Mouse (Mus musculus) myocyte (in vitro differentiated cells): Measurements from ENCODE around the gene Hcar2. TPM values are rescaled to one million over a fixed set of nuclear protein-coding genes. Genes with fewer than 3 reads are reported as not detected.

Experiments
- H3K27me3 ChIP-seq: one replicate; pipeline ENCODE4 v1.6.1; 2011; ENCODE audit not compliant: control insufficient read depth, insufficient read depth, insufficient read length
- H3K36me3 ChIP-seq: one replicate; pipeline ENCODE4 v1.6.1; 2011; ENCODE audit not compliant: control insufficient read depth, insufficient read depth
- H3K4me2 ChIP-seq: one replicate; pipeline ENCODE4 v1.6.1; 2011; ENCODE audit warnings: low read depth, control low read depth
- H3K4me3 ChIP-seq: one replicate; pipeline ENCODE4 v1.5.1; 2011; ENCODE audit warnings: mild to moderate bottlenecking, control low read depth, moderate library complexity
- H3K79me2 ChIP-seq: one replicate; pipeline ENCODE4 v1.6.1; 2011; ENCODE audit not compliant: control insufficient read depth, insufficient read depth
- H3ac ChIP-seq: one replicate; pipeline ENCODE4 v1.6.1; 2011; ENCODE audit not compliant: control insufficient read depth, insufficient read length
- CEBPB ChIP-seq: IDR thresholded peaks from 2 replicates; pipeline ENCODE4 v1.6.1; 2011; ENCODE audit warnings: mild to moderate bottlenecking, moderate library complexity; ENCODE audit not compliant: poor library complexity, insufficient read depth, severe bottlenecking
- E2F4 ChIP-seq: IDR thresholded peaks from one replicate; pipeline ENCODE4 v1.6.1; 2011; ENCODE audit warnings: mild to moderate bottlenecking, control low read depth, moderate library complexity; ENCODE audit not compliant: insufficient read depth
- MAX ChIP-seq: IDR thresholded peaks from one replicate; pipeline ENCODE4 v1.6.1; 2011; ENCODE audit warnings: low read depth, mild to moderate bottlenecking, control low read depth
- MYOD1 ChIP-seq, 3 experiments: IDR thresholded peaks; one replicate each; pipeline ENCODE4 v1.6.1; 2011; ENCODE audit warnings: control low read depth in 2 of 3, low read depth in 2 of 3, mild to moderate bottlenecking in 2 of 3, moderate library complexity in 1 of 3; ENCODE audit not compliant: insufficient read length in 2 of 3, control insufficient read depth in 1 of 3
- MYOG ChIP-seq, 3 experiments: IDR thresholded peaks; one replicate each; pipeline ENCODE4 v1.6.1; 2011; ENCODE audit warnings: control low read depth in 2 of 3, low read depth in 2 of 3, mild to moderate bottlenecking in 2 of 3; ENCODE audit not compliant: insufficient read length in 2 of 3, control insufficient read depth in 1 of 3, insufficient read depth in 1 of 3
- POLR2A ChIP-seq: IDR thresholded peaks from one replicate; pipeline ENCODE4 v1.6.1; 2011; ENCODE audit warnings: low read depth, mild to moderate bottlenecking, control low read depth, moderate library complexity; ENCODE audit not compliant: insufficient read length
- POLR2AphosphoS2 ChIP-seq: IDR thresholded peaks from one replicate; pipeline ENCODE4 v1.6.1; 2011; ENCODE audit warnings: low read depth, control low read depth; ENCODE audit not compliant: insufficient read length
- REST ChIP-seq: IDR thresholded peaks from one replicate; pipeline ENCODE4 v1.6.1; 2011; ENCODE audit warnings: mild to moderate bottlenecking, control low read depth, moderate library complexity; ENCODE audit not compliant: insufficient read depth, insufficient read length
- SRF ChIP-seq: IDR thresholded peaks from one replicate; pipeline ENCODE4 v1.6.1; 2011; ENCODE audit warnings: low read depth; ENCODE audit not compliant: control insufficient read depth, insufficient read length
- TCF12 ChIP-seq: IDR thresholded peaks from one replicate; pipeline ENCODE4 v1.6.1; 2011; ENCODE audit warnings: mild to moderate bottlenecking, control low read depth; ENCODE audit not compliant: poor library complexity, insufficient read depth, severe bottlenecking
- TCF3 ChIP-seq: IDR thresholded peaks from one replicate; pipeline ENCODE4 v1.6.1; 2011; ENCODE audit warnings: low read depth, control low read depth; ENCODE audit not compliant: insufficient read length
- USF1 ChIP-seq: IDR thresholded peaks from one replicate; pipeline ENCODE4 v1.6.1; 2011; ENCODE audit warnings: low read depth, mild to moderate bottlenecking, control low read depth, moderate library complexity
- polyA plus RNA-seq: library from polyadenylated mRNA; unstranded; fragments of >200 nt; fragmentation: generic; extraction: Trizol; gene quantifications from one replicate; pipeline ENCODE4 v1.2.1, GENCODE M21; 2012; ENCODE audit warnings: missing spikeins

The Hcar2 gene
- polyA plus RNA-seq, 1 experiment = not detected

GRCm38 (mm10) chr5:123853877-123854504 lies 11.3 kb downstream of the Hcar2 start:
- TF ChIP-seq POLR2AphosphoS2 = no peak
- TF ChIP-seq USF1 = no peak
- no peak for TF ChIP-seq SRF
- Histone ChIP-seq H3K36me3 (no peaks in the 10 kb centered on the region), H3K4me3 (no peak overlapping the region), H3K4me2 (no peak overlapping the region), H3ac (no peak overlapping the region), H3K79me2 (no peaks in the 10 kb centered on the region), H3K27me3 (no peaks in the 10 kb centered on the region)

- Histone ChIP-seq H3K79me2 (no peaks in the 10 kb centered on the region), H3K4me2 (no peak overlapping the region), H3ac (no peak overlapping the region), H3K4me3 (no peak overlapping the region), H3K36me3 (no peaks in the 10 kb centered on the region), H3K27me3 (no peaks in the 10 kb centered on the region)
- no peak for TF ChIP-seq CEBPB
- TF ChIP-seq POLR2A = no peak
- no peak for TF ChIP-seq MYOD1 (IDR thresholded peaks at IDR 0.05; ENCODE audit: control insufficient read depth in 1 of 3, insufficient read length in 2 of 3, low read depth in 2 of 3)
- TF ChIP-seq MAX = no peak
- no peak for TF ChIP-seq USF1
- TF ChIP-seq SRF = no peak
Measured at GRCm38 (mm10) chr5:123851398-123851797, 13.9 kb downstream of the Hcar2 start.

- Histone ChIP-seq H3ac (no peak overlapping the region), H3K36me3 (no peaks in the 10 kb centered on the region), H3K4me2 (no peak overlapping the region), H3K27me3 (no peaks in the 10 kb centered on the region), H3K79me2 (no peaks in the 10 kb centered on the region), H3K4me3 (no peak overlapping the region)
- TF ChIP-seq REST = no peak
- TF ChIP-seq E2F4 = no peak
- TF ChIP-seq SRF = no peak
- no peak for TF ChIP-seq TCF3
- TF ChIP-seq MAX = no peak
- no peak for TF ChIP-seq MYOD1 (IDR thresholded peaks at IDR 0.05; ENCODE audit: control insufficient read depth in 1 of 3, insufficient read length in 2 of 3, low read depth in 2 of 3)
- no peak for TF ChIP-seq POLR2A
- TF ChIP-seq CEBPB = no peak
- no peak for TF ChIP-seq POLR2AphosphoS2
- no peak for TF ChIP-seq MYOG (IDR thresholded peaks at IDR 0.05; ENCODE audit: control insufficient read depth in 1 of 3, insufficient read depth in 1 of 3, insufficient read length in 2 of 3, low read depth in 2 of 3)
- no peak for TF ChIP-seq TCF12
- TF ChIP-seq USF1 = no peak
Measured at GRCm38 (mm10) chr5:123844316-123844715, 21.0 kb downstream of the Hcar2 start.

- no peaks in the 10 kb centered on the region for H3K27me3 ChIP-seq
- TF ChIP-seq POLR2A (no peak), E2F4 (no peak), MAX (no peak), TCF12 (no peak), REST (no peak), CEBPB (no peak), TCF3 (no peak), POLR2AphosphoS2 (no peak), SRF (no peak), MYOD1 (IDR thresholded peaks at IDR 0.05; ENCODE audit: control insufficient read depth in 1 of 3, insufficient read length in 2 of 3, low read depth in 2 of 3) (no peak), USF1 (no peak), MYOG (IDR thresholded peaks at IDR 0.05; ENCODE audit: control insufficient read depth in 1 of 3, insufficient read depth in 1 of 3, insufficient read length in 2 of 3, low read depth in 2 of 3) (no peak)
- no peak overlapping the region for H3K4me2 ChIP-seq
- no peak overlapping the region for H3ac ChIP-seq
- H3K36me3 ChIP-seq = no peaks in the 10 kb centered on the region
- H3K79me2 ChIP-seq = no peaks in the 10 kb centered on the region
- H3K4me3 ChIP-seq = no peak overlapping the region
Measured at GRCm38 (mm10) chr5:123843816-123844215, 21.5 kb downstream of the Hcar2 start.

GRCm38 (mm10) chr5:123842935-123843282 lies 22.4 kb downstream of the Hcar2 start:
- no peak overlapping the region for H3K4me2 ChIP-seq
- TF ChIP-seq SRF (no peak), E2F4 (no peak), MYOG (IDR thresholded peaks at IDR 0.05; ENCODE audit: control insufficient read depth in 1 of 3, insufficient read depth in 1 of 3, insufficient read length in 2 of 3, low read depth in 2 of 3) (no peak), POLR2AphosphoS2 (no peak), CEBPB (no peak), USF1 (no peak), TCF3 (no peak), TCF12 (no peak), MYOD1 (IDR thresholded peaks at IDR 0.05; ENCODE audit: control insufficient read depth in 1 of 3, insufficient read length in 2 of 3, low read depth in 2 of 3) (no peak), POLR2A (no peak), MAX (no peak), REST (no peak)
- H3ac ChIP-seq = no peak overlapping the region
- no peak overlapping the region for H3K4me3 ChIP-seq
- no peaks in the 10 kb centered on the region for H3K79me2 ChIP-seq
- no peaks in the 10 kb centered on the region for H3K36me3 ChIP-seq
- H3K27me3 ChIP-seq = no peaks in the 10 kb centered on the region
